ENCODE assay signal across 17 mouse cellular contexts in genomic region chr2:52562356-52562755, GRCm38 (mm10).
DNase-seq lines count a peak whose midpoint lies in the region; ATAC-seq lines count a peak whose summit lies in the region.
"Had no signal": no experiment of that assay in that cellular context is flagged by ENCODE, and none has a peak within 500 bp of the region (broad histone marks: within the 10 kb centered on the region; RNA-seq: fewer than 3 reads in every experiment).

No protein-coding gene starts in this region.

- H3K4me1 ChIP-seq in intestine, embryonic 16.5 days (ENCODE audit: control insufficient read depth, insufficient read depth, low read length), result no peaks in the 10 kb centered on the region

- no peak overlapping the region for H3K4me3 ChIP-seq in intestine, embryonic 16.5 days (ENCODE audit: low read length)
- H3K4me3 ChIP-seq: embryonic facial prominence, embryonic 10.5 days; forebrain, embryonic 13.5 days; heart, embryonic 12.5 days; hindbrain, embryonic 10.5 days; hindbrain, embryonic 15.5 days had no signal

- no peaks in the 10 kb centered on the region for H3K27me3 ChIP-seq in intestine, embryonic 16.5 days (replicated peaks; ENCODE audit: control insufficient read depth, insufficient read depth, low read length)
- H3K27me3 ChIP-seq: forebrain, embryonic 13.5 days; hindbrain, embryonic 15.5 days had no signal

- no peak overlapping the region for H3K9ac ChIP-seq in intestine, embryonic 16.5 days (ENCODE audit: low read depth, low read length)
- H3K9ac ChIP-seq: forebrain, embryonic 13.5 days; heart, embryonic 12.5 days; hindbrain, embryonic 15.5 days had no signal

- no peak overlapping the region for H3K4me2 ChIP-seq in intestine, embryonic 16.5 days (ENCODE audit: low read depth, low read length)
- H3K4me2 ChIP-seq: forebrain, embryonic 13.5 days; heart, embryonic 12.5 days; hindbrain, embryonic 15.5 days had no signal

- DNase-seq in frontal cortex, postnatal 25 days (ENCODE audit: low spot score in 2 of 2), result no peak
- DNase-seq in cerebellum, adult 18-20 months, result peak; percentile 81 to 92
- peak; percentile 95 for DNase-seq in cerebellum, adult 9-11 months
- peak; percentile 80 for DNase-seq in cerebellum, postnatal 36 days
- no peak for DNase-seq in layer of hippocampus, postnatal 10 days (ENCODE audit: low spot score in 2 of 2)
- DNase-seq in kidney, postnatal 10 days, result no peak
- DNase-seq: adrenal gland, postnatal 14 days; gastrocnemius, postnatal 10 days; kidney, adult 8-10 months had no signal

- H3K27ac ChIP-seq in intestine, embryonic 16.5 days (ENCODE audit: low read length), result no peak overlapping the region
- H3K27ac ChIP-seq: embryonic facial prominence, embryonic 10.5 days; forebrain, embryonic 13.5 days; hindbrain, embryonic 10.5 days; hindbrain, embryonic 15.5 days had no signal

- H3K9me3 ChIP-seq in intestine, embryonic 16.5 days (ENCODE audit: control insufficient read depth, low read length), result no peaks in the 10 kb centered on the region
- H3K9me3 ChIP-seq: embryonic facial prominence, embryonic 10.5 days; forebrain, embryonic 13.5 days; heart, embryonic 12.5 days; hindbrain, embryonic 10.5 days; hindbrain, embryonic 15.5 days had no signal

- ATAC-seq in frontal cortex, adult (ENCODE audit: low TSS enrichment), result 0 out of 2 replicates have a peak, but pooled peaks have one; percentile 13
- ATAC-seq in intestine, embryonic 16.5 days, result no peak
- ATAC-seq: forebrain, embryonic 13.5 days; intestine, postnatal 0 days had no signal

- 94% methylated on average over 3 of the region's 3 CpGs for WGBS in intestine, embryonic 16.5 days

- H3K36me3 ChIP-seq in intestine, embryonic 16.5 days (ENCODE audit: control insufficient read depth, insufficient read depth, low read length), result no peaks in the 10 kb centered on the region
- H3K36me3 ChIP-seq: embryonic facial prominence, embryonic 10.5 days; heart, embryonic 12.5 days; hindbrain, embryonic 10.5 days; hindbrain, embryonic 15.5 days had no signal

Comparison
In these comparisons a context has a peak if more than half of its experiments do, and no peak if none do; other contexts are left out.
1. DNase-seq: peak in cerebellum, adult 18-20 months (2 of 2), cerebellum, adult 9-11 months (single experiment) and cerebellum, postnatal 36 days (2 of 2); none in frontal cortex, postnatal 25 days (0 of 2), layer of hippocampus, postnatal 10 days (0 of 2) and kidney, postnatal 10 days (single experiment).